Mouse (Mus musculus) heart, embryonic 14.5 days (tissue): ENCODE data around the gene Plod3. TPM values are rescaled to one million over a fixed set of nuclear protein-coding genes. Genes with fewer than 3 reads are reported as not detected.

ENCODE experiments used
- ATAC-seq: fragments of 200-750 bp; cut with Nextera tagmentation; 2 replicates; pipeline ENCODE4 v1.8.0; 2017; ENCODE audit warnings: low read depth, moderate TSS enrichment; ENCODE audit not compliant: insufficient number of reproducible peaks, insufficient read depth, low FRiP score
- H3K27ac ChIP-seq, 2 experiments: fragments of 200-500 bp in 1 of 2; fragments of 300-500 bp in 1 of 2; sonication (generic) in 1 of 2; replicated peaks in 1 of 2; 2 replicates each; pipeline ENCODE4 v1.5.1; 2012 to 2014; ENCODE audit warnings: low read depth in 2 of 2, low read length in 2 of 2, control low read depth in 1 of 2, mild to moderate bottlenecking in 1 of 2, mixed read lengths in 1 of 2; ENCODE audit not compliant: control insufficient read depth in 1 of 2, insufficient read depth in 1 of 2
- H3K27me3 ChIP-seq: fragments of 300-500 bp; sonication (generic); 2 replicates; pipeline ENCODE4 v1.6.1; 2014; ENCODE audit warnings: mild to moderate bottlenecking, low read length, control low read depth; ENCODE audit not compliant: control insufficient read depth, insufficient read depth
- H3K36me3 ChIP-seq: fragments of 300-500 bp; sonication (generic); 2 replicates; pipeline ENCODE4 v1.6.1; 2014; ENCODE audit warnings: mild to moderate bottlenecking, control low read depth, low read length, mixed read lengths; ENCODE audit not compliant: control insufficient read depth, insufficient read depth
- H3K4me1 ChIP-seq, 2 experiments: fragments of 200-500 bp in 1 of 2; fragments of 300-500 bp in 1 of 2; sonication (generic) in 1 of 2; 2 replicates each; pipeline ENCODE4 v1.6.1; 2012 to 2014; ENCODE audit warnings: low read length in 2 of 2, control low read depth in 1 of 2, mixed read lengths in 1 of 2; ENCODE audit not compliant: control insufficient read depth in 2 of 2, insufficient read depth in 2 of 2
- H3K4me2 ChIP-seq: fragments of 300-500 bp; sonication (generic); 2 replicates; pipeline ENCODE4 v1.6.1; 2014; ENCODE audit warnings: mild to moderate bottlenecking, low read length
- H3K4me3 ChIP-seq, 2 experiments: fragments of 200-500 bp in 1 of 2; fragments of 300-500 bp in 1 of 2; sonication (generic) in 1 of 2; 2 replicates each; pipeline ENCODE4 v1.5.1; 2012 to 2014; ENCODE audit warnings: low read length in 2 of 2, mild to moderate bottlenecking in 2 of 2, control low read depth in 1 of 2, low read depth in 1 of 2, moderate library complexity in 1 of 2; ENCODE audit not compliant: control insufficient read depth in 1 of 2, insufficient read depth in 1 of 2
- H3K9ac ChIP-seq: fragments of 300-500 bp; sonication (generic); 2 replicates; pipeline ENCODE4 v1.6.1; 2014; ENCODE audit warnings: mild to moderate bottlenecking, low read length
- H3K9me3 ChIP-seq: fragments of 300-500 bp; sonication (generic); 2 replicates; pipeline ENCODE4 v1.6.1; 2016; ENCODE audit warnings: low read length, control low read depth; ENCODE audit not compliant: control insufficient read depth
- WGBS: fragments of 180-500 bp; shearing (Covaris S2); extraction: QIAGEN DNeasy Blood & Tissue Kit; methylation state at CpG from one replicate; pipeline ENCODE4 v1.1.7; 2014; 5-methylcytosine and 5-hydroxymethylcytosine counted together
- polyA plus RNA-seq: library from polyadenylated mRNA; unstranded; fragments of >200 nt; fragmentation: Nextera tagmentation; extraction: Ambion mirVana; gene quantifications from 2 replicates; pipeline ENCODE4 v1.2.1, GENCODE M21; 2014

Gene Plod3
- polyA plus RNA-seq, 1 experiment from 2014 or later = 38.3 TPM

DNA sequence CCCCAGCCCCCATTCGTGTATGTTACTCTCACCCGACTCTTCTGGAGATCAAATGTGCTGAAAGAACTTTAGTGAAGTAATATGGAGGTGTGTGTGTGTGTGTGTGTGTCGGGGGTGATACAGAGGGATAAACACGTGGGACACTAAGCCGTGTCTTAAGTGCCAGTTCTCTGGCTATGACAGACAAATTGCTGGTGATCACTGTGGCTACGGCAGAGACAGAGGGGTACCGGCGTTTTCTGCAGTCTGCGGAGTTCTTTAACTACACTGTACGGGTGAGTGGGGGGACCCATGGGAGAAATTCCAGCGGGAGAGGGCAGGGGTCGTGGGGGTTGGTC is 1.1 kb downstream of the Plod3 start, which contains the start of gene Znhit1:
Gene Znhit1 (minus strand): TSS at position 88 of the 338 bp plus-strand sequence.
- H3K27ac ChIP-seq = peak within 1 kb of the TSS; percentile 87 to 94
- H3K4me3 ChIP-seq = peak within 1 kb of the TSS; percentile 79 to 83
- H3K9ac ChIP-seq = peak within 1 kb of the TSS; percentile 92
- H3K36me3 ChIP-seq = peaks cover 59% of the 10 kb centered on the region
- H3K4me2 ChIP-seq = peak within 1 kb of the TSS; percentile 94
- peaks cover 7 to 9% of the 10 kb centered on the region in 2 experiments; a peak in 3 of 4 replicates for H3K4me1 ChIP-seq
- no peaks in the 10 kb centered on the region for H3K9me3 ChIP-seq
- H3K27me3 ChIP-seq = no peaks in the 10 kb centered on the region
- no peak for ATAC-seq
- WGBS = 5% methylated on average over 12 of the region's 12 CpGs

DNA sequence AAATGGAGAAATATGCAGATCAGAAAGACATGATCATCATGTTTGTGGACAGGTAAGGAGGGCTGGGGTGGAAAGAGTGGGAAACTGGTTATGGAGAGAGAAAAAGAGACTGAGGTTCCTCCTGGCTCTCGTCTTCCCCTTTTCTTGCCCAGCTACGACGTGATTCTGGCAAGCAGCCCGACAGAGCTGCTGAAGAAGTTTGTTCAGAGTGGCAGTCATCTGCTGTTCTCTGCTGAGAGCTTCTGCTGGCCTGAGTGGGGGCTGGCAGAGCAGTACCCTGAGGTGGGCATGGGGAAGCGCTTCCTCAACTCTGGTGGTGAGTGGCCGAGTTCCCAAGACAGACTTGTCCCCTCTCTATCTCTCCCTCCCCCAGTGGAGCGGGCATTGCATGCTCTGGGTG is 1.6 kb downstream of the Plod3 start:
- Histone ChIP-seq H3K9me3 (no peaks in the 10 kb centered on the region), H3K4me1 (peaks cover 7 to 9% of the 10 kb centered on the region in 2 experiments; a peak in 3 of 4 replicates), H3K27me3 (no peaks in the 10 kb centered on the region), H3K27ac (no peak overlapping the region), H3K4me3 (peak overlapping the region; percentile 79 to 83), H3K9ac (peak overlapping the region; percentile 92), H3K36me3 (peaks cover 62% of the 10 kb centered on the region), H3K4me2 (peak overlapping the region; percentile 94)
- 46% methylated on average over 7 of the region's 7 CpGs for WGBS
- ATAC-seq = no peak

DNA sequence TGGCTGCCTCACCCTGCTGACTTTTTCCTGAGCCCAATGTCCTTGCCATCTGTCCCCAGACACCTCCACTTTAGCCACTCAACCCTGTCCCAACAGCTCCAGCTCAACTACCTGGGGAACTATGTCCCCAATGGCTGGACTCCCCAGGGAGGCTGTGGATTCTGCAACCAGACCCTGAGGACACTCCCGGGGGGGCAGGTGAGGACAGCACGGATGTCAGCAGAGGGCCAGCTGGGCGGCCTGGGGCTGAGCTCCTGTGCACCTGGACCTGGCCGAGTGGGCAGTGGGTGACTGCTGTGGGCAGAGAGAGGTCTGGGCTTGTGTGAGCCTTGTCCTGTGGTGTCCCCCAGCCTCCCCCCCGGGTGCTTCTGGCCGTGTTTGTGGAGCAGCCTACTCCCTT is 3.0 kb downstream of the Plod3 start:
- H3K4me1 ChIP-seq = peaks cover 7 to 9% of the 10 kb centered on the region in 2 experiments; a peak in 3 of 4 replicates
- 94% methylated on average over 6 of the region's 6 CpGs for WGBS
- ATAC-seq = no peak

DNA sequence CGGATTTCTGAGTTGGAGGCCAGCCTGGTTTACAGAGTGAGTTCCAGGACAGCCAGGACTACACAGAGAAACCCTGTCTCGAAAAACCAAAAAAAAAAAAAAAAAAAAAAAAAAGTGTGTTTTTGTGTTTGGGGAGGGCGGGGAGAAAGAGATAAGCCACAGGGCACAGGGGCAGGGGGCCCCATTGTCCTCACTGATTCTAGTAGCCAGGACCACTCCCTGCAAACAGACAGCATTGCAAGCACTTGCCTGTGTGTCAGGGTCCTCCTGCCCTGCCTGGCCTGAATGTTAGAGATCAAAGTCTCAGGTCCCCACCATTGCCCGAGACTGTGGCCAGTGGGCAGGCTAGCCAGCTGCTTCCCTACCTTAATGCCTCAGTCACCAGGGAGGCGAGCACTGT is 12.6 kb downstream of the Plod3 start:
- Histone ChIP-seq H3K4me3 (no peak overlapping the region), H3K27ac (no peak overlapping the region), H3K36me3 (peaks cover 19% of the 10 kb centered on the region), H3K27me3 (no peaks in the 10 kb centered on the region), H3K4me2 (no peak overlapping the region), H3K4me1 (no peaks in the 10 kb centered on the region; a peak in 1 of 4 replicates), H3K9ac (no peak overlapping the region), H3K9me3 (no peaks in the 10 kb centered on the region)
- ATAC-seq = no peak
- WGBS = 68% methylated on average over 4 of the region's 5 CpGs

More for the DNA sequence above, 3.0 kb downstream of the Plod3 start:
- Histone ChIP-seq H3K27me3 (no peaks in the 10 kb centered on the region), H3K4me3 (no peak overlapping the region), H3K36me3 (peaks cover 63% of the 10 kb centered on the region), H3K9ac (no peak overlapping the region), H3K27ac (no peak overlapping the region), H3K4me2 (no peak overlapping the region), H3K9me3 (no peaks in the 10 kb centered on the region)

DNA sequence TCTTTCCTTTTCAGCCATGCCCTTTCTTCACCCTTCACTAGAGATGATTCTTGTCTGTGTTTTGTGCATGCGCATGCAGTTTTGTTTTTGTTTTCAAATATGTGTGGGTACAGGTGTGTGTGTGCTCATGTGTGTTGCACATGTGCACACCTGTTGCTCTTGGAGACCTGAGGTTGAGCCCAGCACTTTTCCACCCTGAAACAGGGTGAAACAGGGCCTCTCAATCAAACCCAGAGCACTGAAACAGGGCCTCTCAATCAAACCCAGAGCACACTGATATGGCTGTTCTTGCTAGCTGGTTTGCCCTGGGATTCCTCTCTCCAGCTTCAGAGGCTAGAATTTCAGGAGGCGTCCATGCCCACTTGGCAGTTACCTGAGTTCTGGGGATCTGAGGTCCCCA is 13.8 kb downstream of the Plod3 start:
- no peak overlapping the region for H3K27ac ChIP-seq
- no peaks in the 10 kb centered on the region; a peak in 1 of 4 replicates for H3K4me1 ChIP-seq
- H3K4me2 ChIP-seq = no peak overlapping the region
- H3K27me3 ChIP-seq = no peaks in the 10 kb centered on the region
- ATAC-seq = no peak
- no peak overlapping the region for H3K4me3 ChIP-seq
- no peaks in the 10 kb centered on the region for H3K9me3 ChIP-seq
- no peak overlapping the region for H3K9ac ChIP-seq
- H3K36me3 ChIP-seq = peaks cover 8% of the 10 kb centered on the region
- 83% methylated on average over 2 of the region's 2 CpGs for WGBS

DNA sequence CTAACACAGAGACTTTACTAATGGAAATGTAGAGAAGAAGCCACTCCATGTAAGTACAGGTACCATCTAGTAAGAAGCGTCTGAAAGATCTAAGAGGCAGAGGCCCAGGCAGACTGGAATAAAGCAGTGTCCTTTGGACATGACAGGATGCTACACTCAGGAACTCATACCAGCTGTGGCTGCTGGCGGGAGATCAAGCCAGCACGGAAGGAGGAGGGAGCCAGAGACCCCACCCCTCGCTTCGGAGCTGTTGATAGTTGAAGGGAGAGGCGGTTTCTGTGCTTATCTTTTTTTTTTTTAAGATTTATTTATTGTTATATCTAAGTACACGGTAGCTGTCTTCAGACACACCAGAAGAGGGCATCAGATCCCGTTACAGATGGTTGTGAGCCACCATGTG is 20.5 kb downstream of the Plod3 start:
- Histone ChIP-seq H3K27ac (no peak overlapping the region), H3K4me3 (no peak overlapping the region), H3K4me1 (0 out of 4 replicates have a peak, but pooled peaks cover 0 to 4% of the 10 kb centered on the region in 2 experiments), H3K4me2 (no peak overlapping the region), H3K9ac (no peak overlapping the region), H3K27me3 (no peaks in the 10 kb centered on the region), H3K9me3 (no peaks in the 10 kb centered on the region), H3K36me3 (no peaks in the 10 kb centered on the region)
- ATAC-seq = no peak
- 39% methylated on average over 8 of the region's 8 CpGs for WGBS

DNA sequence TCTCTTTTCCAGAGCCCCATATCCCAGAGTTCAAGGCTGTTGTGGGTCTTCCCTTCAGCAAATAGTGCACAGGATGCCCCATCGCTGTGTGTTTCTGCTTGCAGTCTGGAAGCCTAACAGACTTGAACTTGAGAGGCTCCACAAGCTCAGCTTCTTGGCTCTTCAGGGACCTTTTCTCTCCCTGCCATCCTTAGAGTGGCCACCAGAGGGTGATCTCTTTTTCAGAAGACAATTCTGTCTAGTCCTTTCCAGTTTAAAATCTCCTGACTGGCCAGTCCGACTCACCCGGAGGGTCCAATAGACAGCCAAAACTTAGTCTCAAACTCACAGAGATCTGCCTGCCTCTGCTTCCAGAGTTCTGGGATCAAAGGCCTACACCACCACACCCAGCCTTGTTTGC is 23.2 kb downstream of the Plod3 start:
- Histone ChIP-seq H3K4me3 (no peak overlapping the region), H3K9me3 (no peaks in the 10 kb centered on the region), H3K36me3 (no peaks in the 10 kb centered on the region), H3K4me2 (no peak overlapping the region), H3K27ac (no peak overlapping the region), H3K4me1 (0 out of 4 replicates have a peak, but pooled peaks cover 0 to 4% of the 10 kb centered on the region in 2 experiments), H3K9ac (no peak overlapping the region), H3K27me3 (no peaks in the 10 kb centered on the region)
- WGBS = 28% methylated on average over 3 of the region's 3 CpGs
- ATAC-seq = no peak

DNA sequence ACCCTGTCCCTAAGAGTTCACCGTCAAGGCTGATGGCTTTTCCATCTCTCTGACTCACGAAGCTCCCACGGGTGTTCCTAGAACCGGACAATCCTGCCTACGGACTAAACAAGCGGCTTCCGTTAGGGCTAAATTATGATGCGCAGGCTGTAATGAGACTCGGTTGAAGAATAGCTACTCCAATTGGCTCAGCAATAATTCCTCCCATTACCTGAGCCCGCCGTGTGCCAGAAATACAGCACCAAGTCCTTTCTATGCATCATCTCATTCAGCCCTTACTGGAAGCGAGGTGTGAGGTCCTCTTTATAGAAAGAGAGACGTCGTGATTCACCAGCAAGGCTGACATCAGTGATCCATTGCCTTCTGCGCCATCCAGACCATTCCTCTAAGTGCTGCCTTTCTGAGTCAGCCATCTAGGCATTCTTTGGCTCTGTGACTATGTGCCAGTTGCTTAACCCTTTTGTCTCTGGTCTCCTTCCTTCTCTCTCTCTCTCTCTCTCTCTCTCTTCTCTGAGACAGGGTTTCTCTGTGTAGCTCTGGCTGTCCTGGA is 25.7 kb downstream of the Plod3 start:
- no peaks in the 10 kb centered on the region for H3K4me1 ChIP-seq
- no peak for ATAC-seq
- no peak overlapping the region for H3K4me3 ChIP-seq
- no peak overlapping the region for H3K4me2 ChIP-seq
- H3K36me3 ChIP-seq = no peaks in the 10 kb centered on the region
- WGBS = 71% methylated on average over 15 of the region's 15 CpGs
- no peak overlapping the region for H3K9ac ChIP-seq
- H3K27me3 ChIP-seq = no peaks in the 10 kb centered on the region
- no peak overlapping the region for H3K27ac ChIP-seq
- H3K9me3 ChIP-seq = 0 out of 2 replicates have a peak, but pooled peaks cover 4% of the 10 kb centered on the region
